Mouse (Mus musculus): ENCODE measurements around the gene Nrxn3.

- TF ChIP-seq POLR2A (IDR thresholded peaks at IDR 0.05; ENCODE audit: control insufficient read depth, extremely low read depth, insufficient read depth, low read length, poor library complexity) (no peak), CTCF (IDR thresholded peaks at IDR 0.05; ENCODE audit: borderline replicate concordance, control insufficient read depth, extremely low read depth, insufficient read depth, low read length, poor library complexity) (no peak)
These were observed 1041.8 kb downstream of the Nrxn3 start for GRCm38 (mm10) chr12:89764191-89765082.

All from thymus, adult 2 months (tissue).